Mouse (Mus musculus): Measurements from ENCODE around the gene Ccr7. TPM values are rescaled to one million over a fixed set of nuclear protein-coding genes. Genes with fewer than 3 reads are reported as not detected.

Gene Ccr7
- total and polyA plus RNA-seq, 3 experiments, result 0.04 to 0.06 TPM; not detected in 1

DNA sequence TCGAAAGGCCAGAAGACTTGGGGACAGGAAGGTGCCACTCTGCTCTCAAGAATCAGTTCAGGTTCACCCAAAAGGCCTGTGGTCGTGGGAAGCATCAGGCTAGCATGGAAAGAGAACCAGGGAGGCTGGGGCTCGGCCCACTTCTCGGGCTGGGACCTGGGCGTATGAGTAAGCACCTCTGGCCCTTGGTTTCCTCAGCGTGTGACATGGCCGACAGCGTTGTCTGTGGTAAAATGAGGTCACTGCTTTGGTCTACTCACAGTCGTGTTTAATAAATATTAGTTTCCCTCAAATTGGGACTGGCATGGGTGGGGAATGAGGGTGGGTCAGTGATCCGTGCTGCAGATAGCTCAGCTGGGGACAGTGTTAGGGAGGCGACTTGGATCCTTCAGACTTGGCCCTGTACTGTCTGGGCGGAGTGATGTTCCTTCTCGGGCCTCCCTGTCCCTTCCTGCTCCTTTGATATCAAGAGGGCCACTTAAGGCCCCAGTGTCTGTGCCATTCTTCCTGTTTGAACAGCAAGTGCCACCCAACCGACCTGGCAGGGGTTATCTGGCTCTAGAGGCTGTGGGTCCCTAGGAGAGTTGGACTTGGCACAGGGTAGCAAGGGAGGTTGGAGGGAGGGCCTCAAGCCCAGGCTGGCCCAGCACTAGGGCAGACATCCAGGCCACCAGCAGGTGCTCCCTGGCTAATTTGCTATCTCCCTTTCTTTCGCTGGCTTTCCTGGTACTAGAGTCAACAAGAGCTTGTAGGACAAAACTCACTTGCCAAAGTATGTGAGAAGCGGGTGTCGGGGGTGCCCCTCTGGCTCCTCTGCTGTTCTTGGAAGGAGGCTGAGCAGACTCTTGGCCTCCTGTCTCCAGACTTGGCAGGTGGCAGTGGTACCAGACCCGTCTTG, 26.8 kb downstream of the Ccr7 start:
- H3K9me3 ChIP-seq (replicated peaks; ENCODE audit: insufficient read depth, low read length), result no peaks in the 10 kb centered on the region
- DNase-seq (ENCODE audit: low read depth, low spot score), result no peak
- H3K36me3 ChIP-seq (ENCODE audit: control insufficient read depth in 1 of 2, insufficient read depth in 2 of 2, low read length in 2 of 2), result peaks cover 0 to 6% of the 10 kb centered on the region in 2 experiments; a peak in 2 of 4 replicates
- peaks cover 0 to 23% of the 10 kb centered on the region in 2 experiments; a peak in 2 of 4 replicates for H3K4me1 ChIP-seq (ENCODE audit: control insufficient read depth in 1 of 2, insufficient read depth in 2 of 2, low read length in 2 of 2)
- H3K9ac ChIP-seq (ENCODE audit: control insufficient read depth, low read depth, low read length, poor library complexity, severe bottlenecking), result no peak overlapping the region
- no peak overlapping the region for H3K27ac ChIP-seq (ENCODE audit: control insufficient read depth, low read depth, low read length)
- H3K4me3 ChIP-seq (ENCODE audit: control insufficient read depth in 1 of 2, insufficient read depth in 1 of 2, low read depth in 2 of 2, low read length in 2 of 2), result no peak overlapping the region
- H3K27me3 ChIP-seq (ENCODE audit: control insufficient read depth in 1 of 2, insufficient read depth in 2 of 2, low read length in 2 of 2), result peaks cover 0 to 2% of the 10 kb centered on the region in 2 experiments; a peak in 1 of 4 replicates
- no peaks in the 10 kb centered on the region for H3K79me2 ChIP-seq (ENCODE audit: control insufficient read depth, insufficient read depth, low read length, poor library complexity)
- TF ChIP-seq GATA1 (IDR thresholded peaks at IDR 0.05; ENCODE audit: low read depth, low read length) (no peak), ETS1 (IDR thresholded peaks at IDR 0.05; ENCODE audit: low read depth, low read length) (no peak)

GRCm38 (mm10) chr11:99126482-99127253, 28.2 kb downstream of the Ccr7 start:
- H3K79me2 ChIP-seq (ENCODE audit: control insufficient read depth, insufficient read depth, low read length, poor library complexity), result no peaks in the 10 kb centered on the region
- peak; percentile 39 for DNase-seq (ENCODE audit: low read depth, low spot score)
- peaks cover 0 to 23% of the 10 kb centered on the region in 2 experiments; a peak in 2 of 4 replicates for H3K4me1 ChIP-seq (ENCODE audit: control insufficient read depth in 1 of 2, insufficient read depth in 2 of 2, low read length in 2 of 2)
- no peak overlapping the region for H3K27ac ChIP-seq (ENCODE audit: control insufficient read depth, low read depth, low read length)
- no peaks in the 10 kb centered on the region; a peak in 1 of 4 replicates for H3K27me3 ChIP-seq (ENCODE audit: control insufficient read depth in 1 of 2, insufficient read depth in 2 of 2, low read length in 2 of 2)
- no peak overlapping the region for H3K4me3 ChIP-seq (ENCODE audit: control insufficient read depth in 1 of 2, insufficient read depth in 1 of 2, low read depth in 2 of 2, low read length in 2 of 2)
- TF ChIP-seq EP300 (IDR thresholded peaks at IDR 0.05; ENCODE audit: low read depth in 1 of 2, low read length in 2 of 2) (0 out of 4 replicates have a peak, but pooled peaks of 1 of the 2 experiments have one; percentile 33), NELFE (IDR thresholded peaks at IDR 0.05; ENCODE audit: low read depth, low read length) (no peak), RCOR1 (IDR thresholded peaks at IDR 0.05; ENCODE audit: low read depth, low read length) (peak; percentile 50; the same call in 1 of the 2 replicates), POLR2AphosphoS5 (IDR thresholded peaks at IDR 0.05; ENCODE audit: borderline replicate concordance, low read depth, low read length) (no peak), MAX (IDR thresholded peaks at IDR 0.05; ENCODE audit: low read length) (no peak), GATA1 (IDR thresholded peaks at IDR 0.05; ENCODE audit: low read depth, low read length) (peak; percentile 56), MYB (IDR thresholded peaks at IDR 0.05; ENCODE audit: low read depth, low read length) (no peak)
- peak overlapping the region; percentile 9; the same call in 1 of the 2 replicates for H3K9ac ChIP-seq (ENCODE audit: control insufficient read depth, low read depth, low read length, poor library complexity, severe bottlenecking)
- H3K36me3 ChIP-seq (ENCODE audit: control insufficient read depth in 1 of 2, insufficient read depth in 2 of 2, low read length in 2 of 2), result peaks cover 0 to 6% of the 10 kb centered on the region in 2 experiments; a peak in 2 of 4 replicates
- no peaks in the 10 kb centered on the region for H3K9me3 ChIP-seq (replicated peaks; ENCODE audit: insufficient read depth, low read length)

- peaks cover 0 to 6% of the 10 kb centered on the region in 2 experiments; a peak in 2 of 4 replicates for H3K36me3 ChIP-seq (ENCODE audit: control insufficient read depth in 1 of 2, insufficient read depth in 2 of 2, low read length in 2 of 2)
Measured at GRCm38 (mm10) chr11:99124635-99125029, 30.2 kb downstream of the Ccr7 start.

More at GRCm38 (mm10) chr11:99124635-99125029, 30.2 kb downstream of the Ccr7 start:
- peaks cover 0 to 23% of the 10 kb centered on the region in 2 experiments; a peak in 2 of 4 replicates for H3K4me1 ChIP-seq (ENCODE audit: control insufficient read depth in 1 of 2, insufficient read depth in 2 of 2, low read length in 2 of 2)
- H3K9me3 ChIP-seq (replicated peaks; ENCODE audit: insufficient read depth, low read length), result no peaks in the 10 kb centered on the region
- no peak overlapping the region for H3K27ac ChIP-seq (ENCODE audit: control insufficient read depth, low read depth, low read length)
- H3K9ac ChIP-seq (ENCODE audit: control insufficient read depth, low read depth, low read length, poor library complexity, severe bottlenecking), result no peak overlapping the region
- no peak for DNase-seq (ENCODE audit: low read depth, low spot score)
- TF ChIP-seq ZMIZ1 (IDR thresholded peaks at IDR 0.05; ENCODE audit: low read depth, low read length) (no peak), EP300 (IDR thresholded peaks at IDR 0.05; ENCODE audit: low read depth in 1 of 2, low read length in 2 of 2) (no peak), POLR2AphosphoS2 (IDR thresholded peaks at IDR 0.05; ENCODE audit: low read length) (no peak), ZKSCAN1 (IDR thresholded peaks at IDR 0.05; ENCODE audit: low read depth, low read length) (no peak), NRF1 (IDR thresholded peaks at IDR 0.05; ENCODE audit: insufficient read depth, low read depth, low read length, poor library complexity, severe bottlenecking) (no peak), USF2 (IDR thresholded peaks at IDR 0.05; ENCODE audit: borderline replicate concordance in 1 of 2, insufficient read depth in 1 of 2, low read depth in 1 of 2, low read length in 2 of 2) (no peak), NELFE (IDR thresholded peaks at IDR 0.05; ENCODE audit: low read depth, low read length) (no peak)
- no peaks in the 10 kb centered on the region for H3K79me2 ChIP-seq (ENCODE audit: control insufficient read depth, insufficient read depth, low read length, poor library complexity)
- no peaks in the 10 kb centered on the region for H3K27me3 ChIP-seq (ENCODE audit: control insufficient read depth in 1 of 2, insufficient read depth in 2 of 2, low read length in 2 of 2)
- H3K4me3 ChIP-seq (ENCODE audit: control insufficient read depth in 1 of 2, insufficient read depth in 1 of 2, low read depth in 2 of 2, low read length in 2 of 2), result 0 out of 4 replicates have a peak overlapping the region, but pooled peaks of 1 of the 2 experiments have one; percentile 37

Data from MEL (cell line).